Mouse (Mus musculus) kidney, adult 2 months (tissue): ENCODE data around the gene Gal3st4.

Source experiments
- CTCF ChIP-seq: fragments of 200-500 bp; conservative IDR thresholded peaks from 2 replicates; pipeline ENCODE4 v1.5.1; 2011; ENCODE audit warnings: low read depth, mild to moderate bottlenecking, control low read depth, low read length, moderate library complexity, mixed read lengths; ENCODE audit not compliant: insufficient read depth, insufficient read length
- POLR2A ChIP-seq: fragments of 200-500 bp; IDR thresholded peaks from one replicate; pipeline ENCODE4 v1.6.1; 2011; ENCODE audit warnings: low read depth, low read length, control low read depth

DNA sequence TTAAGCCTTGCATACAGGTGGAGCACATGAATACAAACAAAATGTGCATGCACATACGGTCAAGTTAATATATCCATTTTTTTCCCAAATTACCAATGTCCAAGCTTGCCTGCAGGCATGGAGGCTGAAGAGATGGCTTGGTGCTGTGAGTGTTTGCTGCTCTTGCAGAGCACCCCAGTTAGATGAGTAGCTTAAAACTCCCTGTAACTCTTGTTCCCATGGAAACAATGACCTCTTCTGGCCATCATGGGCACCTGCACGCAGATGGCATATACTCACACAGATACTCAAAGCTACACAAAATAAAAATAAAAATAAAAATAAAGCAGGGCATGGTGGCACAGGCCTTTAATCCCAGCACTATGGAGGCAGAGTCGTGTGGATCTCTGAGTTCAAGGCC lies 19.6 kb downstream of the Gal3st4 start:
- TF ChIP-seq POLR2A (no peak), CTCF (no peak)
